Mouse (Mus musculus) limb, embryonic 14.5 days (tissue): ENCODE data around the gene Spin1. TPM values are rescaled to one million over a fixed set of nuclear protein-coding genes. Genes with fewer than 3 reads are reported as not detected.
"Not testable (repeated sequence)": the region's sequence is repeated elsewhere in the genome, so short reads cannot be mapped to it uniquely, and the experiment has no call there.

ENCODE experiments used
- ATAC-seq: fragments of 200-750 bp; cut with Nextera tagmentation; 2 replicates; pipeline ENCODE4 v1.8.0; 2017; ENCODE audit warnings: low read depth, moderate number of reproducible peaks, moderate TSS enrichment; ENCODE audit not compliant: low FRiP score
- DNase-seq: peaks from one replicate; pipeline ENCODE4 v3.0.0-alpha.2; 2015; ENCODE audit warnings: low spot score
- H3K27ac ChIP-seq: fragments of 300-500 bp; sonication (generic); replicated peaks from 2 replicates; pipeline ENCODE4 v1.5.1; 2014; ENCODE audit warnings: low read depth, mild to moderate bottlenecking, low read length, moderate library complexity, mixed read lengths
- H3K27me3 ChIP-seq: fragments of 300-500 bp; sonication (generic); 2 replicates; pipeline ENCODE4 v1.6.1; 2014; ENCODE audit warnings: low read length, mixed read lengths; ENCODE audit not compliant: control insufficient read depth, insufficient read depth
- H3K36me3 ChIP-seq: fragments of 300-500 bp; sonication (generic); 2 replicates; pipeline ENCODE4 v1.6.1; 2014; ENCODE audit warnings: mild to moderate bottlenecking, low read length, moderate library complexity, mixed read lengths; ENCODE audit not compliant: control insufficient read depth, insufficient read depth
- H3K4me1 ChIP-seq: fragments of 300-500 bp; sonication (generic); 2 replicates; pipeline ENCODE4 v1.6.1; 2014; ENCODE audit warnings: antibody characterized with exemption, low read length, mixed read lengths; ENCODE audit not compliant: control insufficient read depth, insufficient read depth
- H3K4me2 ChIP-seq: fragments of 300-500 bp; sonication (generic); replicated peaks from 2 replicates; pipeline ENCODE4 v1.6.1; 2014; ENCODE audit warnings: low read depth, mild to moderate bottlenecking, low read length, moderate library complexity; ENCODE audit not compliant: severe bottlenecking
- H3K4me3 ChIP-seq: fragments of 300-500 bp; sonication (generic); replicated peaks from 2 replicates; pipeline ENCODE4 v1.5.1; 2014; ENCODE audit warnings: low read length
- H3K9ac ChIP-seq: fragments of 300-500 bp; sonication (generic); 2 replicates; pipeline ENCODE4 v1.6.1; 2014; ENCODE audit warnings: mild to moderate bottlenecking, low read depth, low read length, moderate library complexity; ENCODE audit not compliant: severe bottlenecking
- H3K9me3 ChIP-seq: fragments of 300-500 bp; sonication (generic); 2 replicates; pipeline ENCODE4 v1.6.1; 2016; ENCODE audit warnings: low read length; ENCODE audit not compliant: control insufficient read depth
- POLR2A ChIP-seq: fragments of 200-500 bp; IDR thresholded peaks from 2 replicates; pipeline ENCODE4 v1.8.0; 2012; ENCODE audit warnings: inconsistent platforms, mild to moderate bottlenecking, moderate library complexity, borderline replicate concordance; ENCODE audit not compliant: insufficient read depth, insufficient read length; ENCODE audit errors: extremely low read depth
- WGBS: fragments of 180-500 bp; shearing (Covaris S2); extraction: QIAGEN DNeasy Blood & Tissue Kit; methylation state at CpG from one replicate; pipeline ENCODE4 v1.1.7; 2014; 5-methylcytosine and 5-hydroxymethylcytosine counted together
- polyA plus RNA-seq, 2 experiments: library from polyadenylated mRNA; depleted of rRNA in 1 of 2; stranded (reverse) in 1 of 2; unstranded in 1 of 2; fragments of >200 nt; fragmentation: Nextera tagmentation in 1 of 2; extraction: Ambion mirVana in 1 of 2; gene quantifications; 2 replicates each; pipeline versions ENCODE4 v1.2.1 to v1.2.3; 2012 to 2014

Gene Spin1
- polyA plus RNA-seq, 2 experiments = 70.6 to 115 TPM

GRCm38 (mm10) chr13:51064429-51064828, 36.3 kb upstream of the Spin1 start:
- Histone ChIP-seq H3K36me3 (no peaks in the 10 kb centered on the region), H3K4me1 (no peaks in the 10 kb centered on the region), H3K4me3 (no peak overlapping the region), H3K9me3 (no peaks in the 10 kb centered on the region), H3K9ac (no peak overlapping the region), H3K27ac (no peak overlapping the region), H3K4me2 (no peak overlapping the region), H3K27me3 (no peaks in the 10 kb centered on the region)
- no peak for DNase-seq
- ATAC-seq = no peak
- no peak for TF ChIP-seq POLR2A
- 72% methylated on average over 3 of the region's 3 CpGs for WGBS

DNA sequence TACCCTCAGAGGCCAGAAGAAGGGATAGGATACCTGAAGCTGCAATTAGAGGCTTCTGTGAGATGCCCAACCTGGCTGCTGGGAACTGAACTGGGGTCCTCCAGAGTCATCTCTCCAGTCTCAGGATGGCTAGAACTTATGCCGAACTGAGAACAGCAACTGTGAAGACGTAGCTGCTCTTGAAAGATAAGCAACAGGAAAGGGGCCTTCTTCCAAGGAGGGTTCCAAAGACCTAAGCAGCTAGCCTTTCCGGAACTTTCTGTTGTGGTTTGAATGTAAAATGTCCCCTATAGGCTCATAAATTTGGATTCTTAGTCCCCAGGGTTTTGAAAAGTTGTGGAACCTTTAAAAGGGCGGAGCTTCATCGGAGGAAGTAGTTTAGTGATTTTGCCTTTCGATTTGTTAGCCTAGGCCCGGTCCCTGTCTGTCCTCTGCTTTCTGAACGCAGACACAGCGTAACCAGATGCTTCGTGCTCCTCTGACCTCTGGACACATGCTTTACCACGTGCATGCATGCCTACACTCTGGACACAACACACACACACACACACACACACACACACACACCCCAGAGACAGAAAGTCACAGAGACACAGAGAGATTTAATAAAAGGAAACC, 29.5 kb upstream of the Spin1 start:
- H3K4me3 ChIP-seq = no peak overlapping the region
- no peak for TF ChIP-seq POLR2A
- WGBS = 71% methylated on average over 11 of the region's 11 CpGs
- no peak for ATAC-seq
- no peaks in the 10 kb centered on the region for H3K9me3 ChIP-seq
- H3K4me2 ChIP-seq = no peak overlapping the region
- no peaks in the 10 kb centered on the region for H3K36me3 ChIP-seq
- no peak overlapping the region for H3K27ac ChIP-seq
- H3K9ac ChIP-seq = no peak overlapping the region
- DNase-seq = no peak
- H3K27me3 ChIP-seq = no peaks in the 10 kb centered on the region
- H3K4me1 ChIP-seq = no peaks in the 10 kb centered on the region

DNA sequence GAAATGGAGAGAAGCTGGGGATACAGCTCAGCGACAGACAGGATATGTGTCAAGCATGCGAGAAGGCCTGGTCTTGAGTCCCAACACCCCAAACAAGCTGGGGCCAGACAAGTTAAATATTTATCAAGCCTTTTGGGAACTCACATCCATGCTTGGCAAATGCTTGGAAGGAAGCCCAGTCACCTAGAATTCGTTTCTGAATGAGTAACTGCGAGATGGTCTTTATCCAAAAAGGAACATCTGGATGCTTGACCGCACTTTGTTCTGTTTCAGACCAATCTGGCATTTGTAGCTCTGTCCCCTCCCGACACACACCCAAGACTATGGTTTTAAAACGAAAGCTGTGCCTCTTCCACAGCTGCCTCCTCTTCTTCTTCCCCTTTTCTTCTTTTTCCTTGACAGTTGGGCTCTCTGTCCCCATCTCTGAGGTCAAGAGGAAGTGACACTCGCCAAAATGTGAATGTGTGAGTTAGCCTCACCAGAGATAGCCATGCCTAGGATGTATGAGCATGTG, 28.9 kb upstream of the Spin1 start:
- Histone ChIP-seq H3K9ac (no peak overlapping the region), H3K27me3 (no peaks in the 10 kb centered on the region), H3K4me2 (no peak overlapping the region), H3K4me1 (no peaks in the 10 kb centered on the region), H3K27ac (no peak overlapping the region), H3K4me3 (no peak overlapping the region), H3K9me3 (no peaks in the 10 kb centered on the region), H3K36me3 (no peaks in the 10 kb centered on the region)
- ATAC-seq (no peak), DNase-seq (peak; percentile 25)
- WGBS = 66% methylated on average over 8 of the region's 8 CpGs
- no peak for TF ChIP-seq POLR2A

- WGBS = 88% methylated on average over 16 of the region's 16 CpGs
- H3K27me3 ChIP-seq = no peaks in the 10 kb centered on the region
- H3K36me3 ChIP-seq = no peaks in the 10 kb centered on the region
- no peak overlapping the region for H3K4me2 ChIP-seq
- DNase-seq (no peak), ATAC-seq (no peak)
- H3K9ac ChIP-seq = no peak overlapping the region
- no peaks in the 10 kb centered on the region for H3K9me3 ChIP-seq
- no peak for TF ChIP-seq POLR2A
- no peak overlapping the region for H3K4me3 ChIP-seq
- no peaks in the 10 kb centered on the region for H3K4me1 ChIP-seq
- H3K27ac ChIP-seq = no peak overlapping the region
Observed at GRCm38 (mm10) chr13:51072917-51073843, 27.5 kb upstream of the Spin1 start.

DNA sequence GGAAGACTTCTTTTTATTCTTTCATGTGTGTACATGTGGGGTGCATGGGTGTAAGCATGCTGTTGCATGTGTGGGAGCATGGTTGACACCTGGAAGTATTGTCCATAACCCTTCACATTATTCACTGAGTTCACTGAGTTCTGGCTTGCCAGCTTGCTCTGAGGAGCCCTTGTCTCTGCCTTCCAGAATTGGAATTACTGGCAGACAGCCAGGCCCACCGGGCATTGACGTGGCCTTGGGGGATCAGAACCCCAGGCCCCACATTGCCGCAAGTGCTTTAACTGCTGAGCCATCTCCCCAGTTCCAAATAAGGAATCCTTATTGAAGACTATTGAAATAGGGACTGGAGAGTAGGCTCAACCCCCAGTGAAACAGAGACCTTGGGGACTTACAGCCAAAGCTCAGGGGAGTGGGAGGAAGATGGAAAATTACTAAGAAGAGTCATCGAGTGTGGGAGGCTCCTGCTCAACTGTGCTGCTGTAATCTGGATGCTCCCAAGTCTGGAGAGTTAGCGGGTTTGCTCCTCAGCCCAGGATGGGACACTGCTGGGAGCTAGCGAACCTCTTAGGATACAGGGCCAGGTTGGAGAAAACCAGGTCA, 26.5 kb upstream of the Spin1 start:
- no peaks in the 10 kb centered on the region for H3K4me1 ChIP-seq
- no peak for ATAC-seq
- no peak overlapping the region for H3K4me3 ChIP-seq
- H3K36me3 ChIP-seq = no peaks in the 10 kb centered on the region
- no peak overlapping the region for H3K4me2 ChIP-seq
- TF ChIP-seq POLR2A = no peak
- no peaks in the 10 kb centered on the region for H3K9me3 ChIP-seq
- no peak for DNase-seq
- 52% methylated on average over 6 of the region's 6 CpGs for WGBS
- H3K9ac ChIP-seq = no peak overlapping the region
- H3K27me3 ChIP-seq = no peaks in the 10 kb centered on the region
- H3K27ac ChIP-seq = no peak overlapping the region

DNA sequence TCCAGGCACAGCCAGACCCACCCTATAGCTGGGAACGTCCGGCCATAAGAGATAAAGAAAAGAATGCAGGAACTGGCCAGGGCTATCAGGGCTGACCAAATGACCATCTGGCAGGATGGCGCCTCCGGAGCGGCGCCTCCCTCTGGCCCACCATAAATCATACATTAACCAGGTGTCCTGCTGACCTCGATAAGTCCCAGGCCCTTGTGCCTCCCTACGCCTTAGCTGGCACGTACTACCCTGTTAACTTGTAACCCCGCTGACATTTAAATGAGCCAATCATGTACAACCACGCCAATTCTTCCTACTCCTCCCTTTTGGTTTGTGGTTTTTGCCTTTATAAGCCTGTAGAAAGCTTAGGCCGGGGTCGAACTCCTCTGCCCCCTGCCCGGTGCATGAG, 24.5 kb upstream of the Spin1 start:
- not testable (repeated sequence) for DNase-seq, ATAC-seq, H3K9me3 ChIP-seq, H3K9ac ChIP-seq, H3K4me2 ChIP-seq, H3K36me3 ChIP-seq, H3K27ac ChIP-seq, H3K4me3 ChIP-seq, H3K27me3 ChIP-seq, H3K4me1 ChIP-seq
- WGBS = 88% methylated on average over 14 of the region's 14 CpGs

- not testable (repeated sequence) for H3K4me3 ChIP-seq, ATAC-seq, DNase-seq, H3K4me2 ChIP-seq, H3K9ac ChIP-seq, H3K27me3 ChIP-seq, H3K4me1 ChIP-seq, H3K9me3 ChIP-seq, H3K36me3 ChIP-seq, H3K27ac ChIP-seq
- 88% methylated on average over 1 of the region's 1 CpGs for WGBS
Observed at GRCm38 (mm10) chr13:51078586-51078985, 22.1 kb upstream of the Spin1 start.
